Mouse (Mus musculus): ENCODE data around the gene 9530053A07Rik.

Gene 9530053A07Rik

GRCm38 (mm10) chr7:28168320-28169115, 39.3 kb downstream of the 9530053A07Rik start:
- in situ Hi-C loops (cut with MboI; ENCODE audit: unreplicated experiment in 2 of 2), result loop anchor here in 1 of 2 experiments (10.0 kb wide), 1 partner anchor 114 kb away; the partner anchor contains the start of gene Psmc4

DNA sequence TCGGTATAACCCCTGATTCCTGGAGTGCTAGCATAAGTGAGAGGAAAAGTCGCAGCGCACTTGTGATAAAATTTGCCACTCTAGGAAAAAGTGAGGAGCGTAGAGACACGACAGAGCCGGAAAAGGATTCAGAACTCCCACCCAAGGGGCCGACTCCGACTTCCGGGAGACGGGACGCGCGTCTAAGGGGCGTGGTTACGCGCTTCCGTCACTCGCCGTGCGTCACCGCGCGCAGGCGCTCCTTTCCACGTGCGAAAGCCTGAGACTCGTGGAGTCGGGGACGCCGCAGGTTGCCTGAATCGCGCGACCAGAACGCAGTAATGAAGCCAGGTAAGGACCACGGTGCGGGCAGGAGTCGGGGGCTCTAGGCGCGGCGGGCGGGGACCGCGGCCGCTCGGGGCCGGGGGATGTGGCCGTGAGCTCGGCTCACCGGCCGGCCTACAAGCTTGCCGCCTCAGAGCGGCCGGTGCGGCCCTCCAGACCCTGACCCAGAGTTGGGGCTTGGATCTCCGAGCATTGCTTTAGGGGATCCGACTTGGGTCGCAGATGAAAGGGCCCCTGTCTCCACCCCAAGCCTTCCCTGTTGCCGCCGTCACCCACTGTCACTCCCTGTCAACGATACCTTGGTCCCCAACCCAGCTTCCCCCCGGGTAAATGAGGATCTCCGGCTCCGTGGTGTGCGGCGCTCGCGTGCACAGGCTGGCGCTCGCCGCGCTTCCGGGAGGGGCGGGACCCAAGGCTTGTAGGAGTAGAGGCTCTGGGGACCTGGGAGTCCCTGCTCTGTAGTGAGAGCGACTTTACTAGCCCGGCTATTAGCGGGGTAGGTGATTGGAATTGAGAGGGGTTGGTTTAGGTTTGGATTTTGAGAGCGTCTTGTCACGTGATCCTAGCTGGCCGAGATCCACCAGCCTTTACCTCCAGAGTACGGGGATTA, 40.5 kb downstream of the 9530053A07Rik start, which contains the start of gene Fbl:
Gene Fbl (plus strand): TSS at position 222 of the 934 bp plus-strand sequence.
- in situ Hi-C loops (cut with MboI; ENCODE audit: unreplicated experiment in 2 of 2), result loop anchor here in 1 of 2 experiments (10.0 kb wide), 1 partner anchor 115 kb away; the partner anchor contains the start of gene Psmc4

DNA sequence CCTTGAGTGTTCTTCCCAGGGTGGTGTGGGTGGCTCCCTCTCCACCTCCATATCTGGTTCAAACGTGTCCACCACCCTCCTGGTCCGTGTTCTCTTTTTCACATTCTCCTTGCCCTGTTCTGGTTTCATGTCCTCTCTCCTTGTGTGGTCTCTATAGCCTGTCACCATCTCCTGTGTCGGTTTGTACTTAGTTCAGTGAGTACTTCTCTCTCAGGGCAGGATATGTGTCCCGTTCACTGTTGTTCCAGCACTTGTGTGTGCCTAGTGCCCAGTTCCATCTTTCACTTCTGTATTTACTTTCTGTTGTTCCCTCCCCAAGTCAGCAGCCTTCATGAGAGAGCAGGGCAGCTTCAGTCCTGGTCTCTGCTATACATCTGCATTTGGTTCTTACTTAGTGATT, 46.1 kb downstream of the 9530053A07Rik start:
- in situ Hi-C loops (cut with MboI; ENCODE audit: unreplicated experiment in 2 of 2), result loop anchor here in 1 of 2 experiments (25.0 kb wide), 1 partner anchor 1013 kb away; the partner anchor contains the start of genes Cyp2t4 and Egln2

- in situ Hi-C loops (cut with MboI; ENCODE audit: unreplicated experiment in 2 of 2), result loop anchor here in 1 of 2 experiments (25.0 kb wide), 1 partner anchor 1017 kb away; the partner anchor contains the start of genes Cyp2t4 and Egln2
Observed at GRCm38 (mm10) chr7:28179228-28179627, 50.0 kb downstream of the 9530053A07Rik start, which contains the start of gene Dyrk1b. TSS of gene Dyrk1b (plus strand) at chr7:28179469.

DNA sequence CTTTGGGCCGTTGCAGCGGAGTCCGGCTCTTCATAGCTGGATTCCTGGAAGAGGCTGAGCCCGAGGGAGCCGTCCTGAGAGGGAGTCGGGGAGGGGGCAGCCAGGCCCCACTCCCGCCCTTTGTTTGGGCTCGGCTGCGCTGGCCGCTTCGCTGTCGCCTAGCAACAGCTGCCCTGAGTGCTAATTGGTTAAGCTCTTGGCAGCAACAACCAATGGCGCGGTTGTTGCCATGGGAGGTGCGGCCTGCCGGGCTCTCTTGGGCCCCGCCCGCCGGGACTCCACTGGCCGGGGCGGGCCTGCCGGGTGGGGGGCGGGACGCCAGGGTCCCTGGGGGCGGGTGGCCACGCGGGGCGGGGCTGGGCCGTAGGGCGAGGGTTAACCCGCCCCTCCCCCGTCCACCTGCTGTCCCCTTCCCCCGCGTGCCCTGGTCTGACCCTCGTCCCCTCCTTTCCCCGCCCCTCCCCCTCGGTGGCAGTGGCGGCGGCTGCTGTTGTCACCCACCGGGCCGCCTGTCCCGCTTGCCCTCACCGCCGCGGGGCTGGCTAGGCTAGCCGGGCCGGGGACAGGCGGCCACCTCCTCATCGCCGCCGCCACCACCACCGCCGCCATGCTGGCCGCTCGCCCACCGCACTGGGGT, 50.6 kb downstream of the 9530053A07Rik start:
- in situ Hi-C loops (cut with MboI; ENCODE audit: unreplicated experiment in 2 of 2), result loop anchor here in 1 of 2 experiments (25.0 kb wide), 1 partner anchor 1018 kb away; the partner anchor contains the start of genes Cyp2t4 and Egln2

DNA sequence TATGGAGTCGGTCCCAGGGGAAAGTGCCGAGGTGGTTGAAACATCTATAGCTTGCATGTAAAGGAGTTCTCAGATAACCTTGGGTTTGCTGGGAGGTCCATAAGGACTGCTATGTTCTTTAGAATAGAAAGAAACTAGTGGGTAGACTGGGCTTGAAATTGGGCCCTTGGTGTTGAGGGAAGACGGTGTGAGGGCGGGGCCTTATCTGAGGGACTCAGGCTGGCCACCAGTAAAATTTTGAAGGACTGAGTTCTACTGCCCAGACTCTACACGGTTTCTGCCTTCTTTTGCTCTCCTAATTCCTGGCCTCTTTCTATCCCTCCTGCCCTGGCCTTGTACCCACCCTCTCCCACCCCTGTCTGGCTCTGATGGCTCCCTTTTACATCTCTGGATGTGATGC, 51.6 kb downstream of the 9530053A07Rik start:
- in situ Hi-C loops (cut with MboI; ENCODE audit: unreplicated experiment in 2 of 2), result loop anchor here in 1 of 2 experiments (25.0 kb wide), 1 partner anchor 1019 kb away; the partner anchor contains the start of genes Cyp2t4 and Egln2

DNA sequence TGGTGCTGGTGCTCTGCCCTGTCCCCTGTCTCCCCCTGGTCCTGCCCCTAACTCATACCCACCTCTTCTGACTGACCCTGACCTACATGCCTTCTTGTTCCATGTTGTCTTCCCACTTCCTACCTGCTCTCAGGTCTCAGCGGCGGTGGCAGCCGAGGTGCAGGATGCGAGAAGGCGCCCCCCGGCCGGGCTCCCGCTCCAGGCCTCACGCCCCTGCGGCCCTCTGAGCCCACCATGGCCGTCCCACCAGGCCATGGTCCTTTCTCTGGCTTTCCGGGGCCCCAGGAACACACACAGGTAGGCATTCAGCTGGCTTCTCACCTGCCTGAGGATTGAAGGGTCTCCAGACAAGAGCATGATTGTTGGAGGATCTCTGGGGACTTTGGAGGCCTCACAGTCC, 52.1 kb downstream of the 9530053A07Rik start:
- in situ Hi-C loops (cut with MboI; ENCODE audit: unreplicated experiment in 2 of 2), result loop anchor here in 1 of 2 experiments (25.0 kb wide), 1 partner anchor 1019 kb away; the partner anchor contains the start of genes Cyp2t4 and Egln2

- in situ Hi-C loops (cut with MboI; ENCODE audit: unreplicated experiment in 2 of 2), result loop anchor here in 1 of 2 experiments (25.0 kb wide), 1 partner anchor 1020 kb away; the partner anchor contains the start of genes Cyp2t4 and Egln2
Observed at GRCm38 (mm10) chr7:28182320-28182719, 53.1 kb downstream of the 9530053A07Rik start.

GRCm38 (mm10) chr7:28185884-28186283, 56.6 kb downstream of the 9530053A07Rik start:
- in situ Hi-C loops (cut with MboI; ENCODE audit: unreplicated experiment in 2 of 2), result loop anchor here in 1 of 2 experiments (25.0 kb wide), 1 partner anchor 1024 kb away; the partner anchor contains the start of genes Cyp2t4 and Egln2

DNA sequence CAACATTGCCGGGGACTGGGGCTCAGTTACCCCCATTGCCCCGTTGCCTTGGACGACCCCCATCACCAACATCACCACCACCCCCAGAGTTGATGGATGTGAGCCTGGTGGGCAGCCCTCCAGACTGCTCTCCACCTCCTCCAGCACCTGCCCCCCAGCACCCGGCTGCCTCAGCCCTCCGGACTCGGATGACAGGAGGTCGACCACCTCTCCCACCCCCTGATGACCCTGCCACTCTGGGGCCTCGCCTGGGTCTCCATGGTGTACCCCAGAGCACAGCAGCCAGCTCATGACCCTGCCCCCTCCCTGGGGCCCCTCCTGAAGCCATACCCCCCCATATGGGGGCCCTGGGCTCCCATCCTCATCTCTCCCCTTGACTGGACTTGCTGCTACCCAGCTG, 57.4 kb downstream of the 9530053A07Rik start:
- in situ Hi-C loops (cut with MboI; ENCODE audit: unreplicated experiment in 2 of 2), result loop anchor here in 1 of 2 experiments (25.0 kb wide), 1 partner anchor 1024 kb away; the partner anchor contains the start of genes Cyp2t4 and Egln2

- in situ Hi-C loops (cut with MboI; ENCODE audit: unreplicated experiment in 2 of 2), result loop anchor here in 1 of 2 experiments (25.0 kb wide), 1 partner anchor 1029 kb away; the partner anchor contains the start of genes Cyp2t4 and Egln2
Observed at GRCm38 (mm10) chr7:28191489-28191888, 62.2 kb downstream of the 9530053A07Rik start.

DNA sequence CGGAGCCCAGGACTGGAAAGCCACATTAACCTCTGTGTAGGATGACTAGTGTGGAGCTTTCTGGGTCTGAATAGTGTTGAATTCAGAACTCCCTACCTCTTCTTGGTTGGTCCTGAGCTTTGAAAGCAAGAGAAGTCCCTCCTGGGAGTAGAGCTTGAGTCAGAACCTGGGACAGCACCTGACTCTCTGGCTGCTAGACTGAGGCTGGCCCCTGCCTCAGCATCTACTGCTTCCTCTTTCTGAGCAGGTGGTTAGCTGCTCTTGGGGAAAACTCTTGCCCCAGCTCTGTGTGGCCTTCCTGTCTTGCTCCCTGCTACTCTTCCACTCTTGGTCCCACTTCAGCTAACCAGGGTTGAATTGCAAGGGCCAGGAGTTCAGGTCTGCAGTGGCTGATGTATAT, 62.6 kb downstream of the 9530053A07Rik start:
- in situ Hi-C loops (cut with MboI; ENCODE audit: unreplicated experiment in 2 of 2), result loop anchor here in 1 of 2 experiments (25.0 kb wide), 1 partner anchor 1030 kb away; the partner anchor contains the start of genes Cyp2t4 and Egln2

GRCm38 (mm10) chr7:28195414-28196098, 66.3 kb downstream of the 9530053A07Rik start:
- in situ Hi-C loops (cut with MboI; ENCODE audit: unreplicated experiment in 2 of 2), result loop anchor here in 1 of 2 experiments (25.0 kb wide), 1 partner anchor 1033 kb away; the partner anchor contains the start of genes Cyp2t4 and Egln2

GRCm38 (mm10) chr7:28196528-28196927, 67.3 kb downstream of the 9530053A07Rik start:
- in situ Hi-C loops (cut with MboI; ENCODE audit: unreplicated experiment in 2 of 2), result loop anchor here in 1 of 2 experiments (25.0 kb wide), 1 partner anchor 1034 kb away; the partner anchor contains the start of genes Cyp2t4 and Egln2

GRCm38 (mm10) chr7:28199054-28199453, 69.8 kb downstream of the 9530053A07Rik start:
- in situ Hi-C loops (cut with MboI; ENCODE audit: unreplicated experiment in 2 of 2), result loop anchor here in 1 of 2 experiments (25.0 kb wide), 1 partner anchor 1037 kb away; the partner anchor contains the start of genes Cyp2t4 and Egln2

- in situ Hi-C loops (cut with MboI; ENCODE audit: unreplicated experiment in 2 of 2), result no loop called here
Observed at GRCm38 (mm10) chr7:28203207-28204108, 74.2 kb downstream of the 9530053A07Rik start.

- in situ Hi-C loops (cut with MboI; ENCODE audit: unreplicated experiment in 2 of 2), result no loop called here
Observed at GRCm38 (mm10) chr7:28206044-28206600, 76.9 kb downstream of the 9530053A07Rik start.

Measured in v-Abl transformed pro-B cells (cell line).